Mouse (Mus musculus): ENCODE measurements around the gene Olfr1034.
"Not testable (repeated sequence)": the region's sequence is repeated elsewhere in the genome, so short reads cannot be mapped to it uniquely, and the experiment has no call there.

DNA sequence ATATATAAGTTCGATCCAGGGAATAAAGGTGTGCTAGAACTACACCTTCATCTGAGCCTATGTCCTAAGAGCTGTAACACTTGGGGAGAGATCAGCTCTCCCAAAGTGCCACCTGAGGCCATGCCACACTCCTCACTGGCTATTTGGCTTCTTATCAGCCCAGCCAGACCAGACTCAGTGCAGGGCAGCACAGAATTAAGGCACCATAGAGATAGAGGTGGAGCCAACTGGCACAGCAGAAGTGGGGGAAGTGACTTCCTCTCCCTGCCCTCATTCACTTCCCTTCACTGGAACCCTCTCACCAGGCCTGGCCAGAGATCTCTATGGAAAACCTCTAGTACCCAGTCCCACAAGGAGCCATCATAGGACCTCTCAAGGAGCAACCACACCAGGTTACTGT, 34.8 kb downstream of the Olfr1034 start:
- TF ChIP-seq MYOD1 (IDR thresholded peaks at IDR 0.05; ENCODE audit: control insufficient read depth in 1 of 3, insufficient read length in 2 of 3, low read depth in 2 of 3); POLR2A (IDR thresholded peaks at IDR 0.05; ENCODE audit: insufficient read length, low read depth); USF1 (IDR thresholded peaks at IDR 0.05; ENCODE audit: low read depth); CEBPB (IDR thresholded peaks at IDR 0.05; ENCODE audit: insufficient read depth, poor library complexity, severe bottlenecking); TCF12 (IDR thresholded peaks at IDR 0.05; ENCODE audit: insufficient read depth, poor library complexity, severe bottlenecking); POLR2AphosphoS2 (IDR thresholded peaks at IDR 0.05; ENCODE audit: insufficient read length, low read depth); MYOG (IDR thresholded peaks at IDR 0.05; ENCODE audit: control insufficient read depth in 1 of 3, insufficient read depth in 1 of 3, insufficient read length in 2 of 3, low read depth in 2 of 3); MAX (IDR thresholded peaks at IDR 0.05; ENCODE audit: low read depth); REST (IDR thresholded peaks at IDR 0.05; ENCODE audit: insufficient read depth, insufficient read length); E2F4 (IDR thresholded peaks at IDR 0.05; ENCODE audit: insufficient read depth); SRF (IDR thresholded peaks at IDR 0.05; ENCODE audit: control insufficient read depth, insufficient read length, low read depth); TCF3 (IDR thresholded peaks at IDR 0.05; ENCODE audit: insufficient read length, low read depth): not testable (repeated sequence)

Measured in myocyte (in vitro differentiated cells).